Mouse (Mus musculus) E14TG2a.4 (cell line): Measurements from ENCODE around the gene Stat5b.

Experiments
- CTCF ChIP-seq: conservative IDR thresholded peaks from 2 replicates; pipeline ENCODE4 v1.5.1; 2014; ENCODE audit warnings: low read length
- NANOG ChIP-seq: IDR thresholded peaks from 2 replicates; pipeline ENCODE4 v1.6.1; 2014; ENCODE audit warnings: borderline replicate concordance, low read length, mixed read lengths
- POU5F1 ChIP-seq: IDR thresholded peaks from 2 replicates; pipeline ENCODE4 v1.6.1; 2014; ENCODE audit warnings: low read length, borderline replicate concordance

GRCm38 (mm10) chr11:100844121-100844520 is 6.4 kb downstream of the Stat5b start:
- TF ChIP-seq CTCF (no peak), POU5F1 (no peak), NANOG (no peak)
